Comparison of ENCODE assay signal across 10 mouse cellular contexts in genomic region chr19:60468254-60468762, GRCm38 (mm10). TPM values are rescaled to one million over a fixed set of nuclear protein-coding genes. Genes with fewer than 3 reads are reported as not detected.
DNase-seq lines count a peak whose midpoint lies in the region; ATAC-seq and TF ChIP-seq lines count a peak whose summit lies in the region.
"Had no signal": no experiment of that assay in that cellular context is flagged by ENCODE, and none has a peak within 500 bp of the region (broad histone marks: within the 10 kb centered on the region; RNA-seq: fewer than 3 reads in every experiment).

Prlhr (minus strand) TSS chr19:60468304.

- no peak for TF ChIP-seq CTCF in stomach, postnatal 0 days (IDR thresholded peaks at IDR 0.05; ENCODE audit: low read depth)

- ATAC-seq in liver, embryonic 12.5 days = no peak
- no peak for ATAC-seq in stomach, postnatal 0 days (ENCODE audit: low FRiP score, low TSS enrichment)

- no peaks in the 10 kb centered on the region for H3K9me3 ChIP-seq in liver, embryonic 12.5 days (replicated peaks)
- H3K9me3 ChIP-seq in stomach, postnatal 0 days (ENCODE audit: control insufficient read depth, low read length) = no peaks in the 10 kb centered on the region

- WGBS in liver, embryonic 12.5 days (ENCODE audit: insufficient replicate concordance) = 9% methylated on average over 17 of the region's 17 CpGs
- 7% methylated on average over 17 of the region's 17 CpGs for WGBS in stomach, postnatal 0 days

- H3K9ac ChIP-seq in liver, embryonic 12.5 days = no peak within 1 kb of the TSS
- no peak within 1 kb of the TSS for H3K9ac ChIP-seq in stomach, postnatal 0 days (ENCODE audit: low read length)

- no peaks in the 10 kb centered on the region for H3K36me3 ChIP-seq in liver, embryonic 12.5 days
- no peaks in the 10 kb centered on the region for H3K36me3 ChIP-seq in stomach, postnatal 0 days (ENCODE audit: control insufficient read depth, insufficient read depth, low read length)

- peak within 1 kb of the TSS; percentile 46 for H3K4me2 ChIP-seq in liver, embryonic 12.5 days
- H3K4me2 ChIP-seq in stomach, postnatal 0 days (replicated peaks; ENCODE audit: low read depth) = peak within 1 kb of the TSS; percentile 40; the same call in 1 of the 2 replicates

- H3K27ac ChIP-seq in liver, embryonic 12.5 days = no peak within 1 kb of the TSS
- no peak within 1 kb of the TSS for H3K27ac ChIP-seq in stomach, postnatal 0 days (replicated peaks)
- H3K27ac ChIP-seq: macrophage had no signal

- TF ChIP-seq EP300 in stomach, postnatal 0 days (optimal IDR thresholded peaks at IDR 0.05) = no peak

- H3K27me3 ChIP-seq in liver, embryonic 12.5 days (replicated peaks) = peaks cover 49% of the 10 kb centered on the region
- H3K27me3 ChIP-seq in stomach, postnatal 0 days (ENCODE audit: control insufficient read depth, insufficient read depth, low read length) = peaks cover 8% of the 10 kb centered on the region; the same call in 1 of the 2 replicates

- DNase-seq in heart, adult 11 months = peak; percentile 79
- no peak for DNase-seq in heart, adult 18-20 months
- peak; percentile 6 for DNase-seq in thymus, postnatal 14 days
- DNase-seq in thymus, postnatal 36 days = no peak
- DNase-seq in stomach, postnatal 0 days (ENCODE audit: low spot score) = no peak
- no peak for DNase-seq in spleen, postnatal 14 days (ENCODE audit: low spot score in 2 of 2)
- DNase-seq in ovary, postnatal 36 days (ENCODE audit: low spot score) = no peak
- DNase-seq: cerebellum, adult 9-11 months had no signal

- 0 out of 2 replicates have a peak, but pooled peaks cover 6% of the 10 kb centered on the region for H3K4me1 ChIP-seq in liver, embryonic 12.5 days
- no peaks in the 10 kb centered on the region for H3K4me1 ChIP-seq in stomach, postnatal 0 days (replicated peaks; ENCODE audit: control insufficient read depth, insufficient read depth)

- H3K4me3 ChIP-seq in liver, embryonic 12.5 days = 0 out of 2 replicates have a peak within 1 kb of the TSS, but pooled peaks have one; percentile 22
- peak within 1 kb of the TSS; percentile 17; the same call in 1 of the 2 replicates for H3K4me3 ChIP-seq in stomach, postnatal 0 days (ENCODE audit: low read depth, low read length)

RNA-seq across cellular contexts. Expression of gene Prlhr, which starts in this region (rescaled TPM):
- not detected for total RNA-seq in heart, adult 18-20 months (2021)
- polyA plus RNA-seq in liver, embryonic 12.5 days (2016; fragmentation: Nextera tagmentation; extraction: Ambion mirVana) = not detected in 2 replicates
- polyA plus RNA-seq in stomach, postnatal 0 days (2015; fragmentation: Nextera tagmentation; extraction: Ambion mirVana) = not detected in 2 replicates
- polyA plus RNA-seq: macrophage had no signal

Comparison
In these comparisons a context has a peak if more than half of its experiments do, and no peak if none do; other contexts are left out.
1. DNase-seq: peak in heart, adult 11 months (single experiment) and thymus, postnatal 14 days (single experiment); none in heart, adult 18-20 months (0 of 2), thymus, postnatal 36 days (0 of 2), stomach, postnatal 0 days (single experiment), spleen, postnatal 14 days (0 of 2) and ovary, postnatal 36 days (single experiment).